Mouse (Mus musculus): ENCODE measurements around the gene P4hb. TPM values are rescaled to one million over a fixed set of nuclear protein-coding genes. Genes with fewer than 3 reads are reported as not detected.
"Not testable (repeated sequence)": the region's sequence is repeated elsewhere in the genome, so short reads cannot be mapped to it uniquely, and the experiment has no call there.

P4hb gene
- polyA plus RNA-seq, 2 experiments = 214 to 497 TPM

- 91% methylated on average over 13 of the region's 13 CpGs for WGBS (ENCODE audit: insufficient replicate concordance)
- Histone ChIP-seq H3K4me1 (replicated peaks; ENCODE audit: control insufficient read depth in 2 of 2, insufficient read depth in 2 of 2, low read length in 1 of 2) (no peaks in the 10 kb centered on the region), H3K27me3 (ENCODE audit: control insufficient read depth, insufficient read depth, low read length) (no peaks in the 10 kb centered on the region), H3K36me3 (replicated peaks; ENCODE audit: control insufficient read depth, insufficient read depth, low read depth) (peaks cover 73% of the 10 kb centered on the region), H3K9ac (replicated peaks) (no peak overlapping the region), H3K27ac (no peak overlapping the region), H3K9me3 (ENCODE audit: control insufficient read depth, low read length) (no peaks in the 10 kb centered on the region), H3K4me3 (ENCODE audit: insufficient read depth in 1 of 2, low read depth in 2 of 2, low read length in 2 of 2) (no peak overlapping the region), H3K4me2 (ENCODE audit: low read depth) (no peak overlapping the region)
- TF ChIP-seq CTCF (IDR thresholded peaks at IDR 0.05; ENCODE audit: low read depth) (no peak), EP300 (IDR thresholded peaks at IDR 0.05; ENCODE audit: low read depth) (no peak)
- ATAC-seq (ENCODE audit: insufficient read depth) (no peak), DNase-seq (ENCODE audit: low read depth in 3 of 3, low spot score in 3 of 3) (no peak)
Measured at GRCm38 (mm10) chr11:120562949-120563348, 10.1 kb downstream of the P4hb start.

DNA sequence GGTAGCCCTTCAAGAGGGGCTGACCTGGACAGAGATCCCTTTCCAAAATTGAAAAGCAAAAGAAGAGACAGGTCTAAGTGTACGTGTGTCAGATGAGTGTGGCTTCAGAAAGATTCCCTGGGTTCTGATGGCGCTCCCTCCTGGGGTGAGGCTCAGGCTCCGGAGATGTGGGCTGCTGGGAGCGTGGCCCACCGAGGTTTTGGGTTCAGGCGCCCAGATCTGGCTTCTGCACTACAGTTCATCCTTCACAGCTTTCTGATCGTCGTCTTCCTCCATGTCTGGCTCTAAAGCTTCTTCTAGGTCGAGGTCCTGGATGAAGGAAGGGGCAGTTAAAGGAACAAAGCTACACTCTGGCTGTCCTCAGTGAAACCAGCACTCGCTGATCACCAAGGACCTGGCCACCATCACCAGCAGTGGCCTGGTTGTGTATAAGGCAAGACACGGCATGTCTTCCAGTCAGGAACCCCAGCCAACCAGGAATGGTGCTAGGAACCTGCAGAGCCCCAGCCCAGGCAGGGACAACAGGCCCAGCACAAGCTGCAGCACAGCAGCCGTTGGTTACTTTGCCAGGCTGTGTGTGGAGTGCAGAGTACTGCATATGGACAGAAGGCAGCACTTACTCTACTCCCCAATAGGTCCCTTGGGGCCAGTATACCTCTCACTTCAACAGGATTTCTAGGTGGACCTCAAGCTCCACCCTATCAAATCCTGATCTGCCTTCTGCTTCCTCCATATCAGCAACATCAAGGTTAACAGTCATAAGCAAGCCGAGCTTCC, 11.9 kb downstream of the P4hb start:
- no peak for ATAC-seq (ENCODE audit: insufficient read depth)
- Histone ChIP-seq H3K4me2 (ENCODE audit: low read depth) (no peak overlapping the region), H3K27ac (no peak overlapping the region), H3K27me3 (ENCODE audit: control insufficient read depth, insufficient read depth, low read length) (no peaks in the 10 kb centered on the region), H3K4me1 (replicated peaks; ENCODE audit: control insufficient read depth in 2 of 2, insufficient read depth in 2 of 2, low read length in 1 of 2) (no peaks in the 10 kb centered on the region), H3K9ac (replicated peaks) (no peak overlapping the region), H3K9me3 (ENCODE audit: control insufficient read depth, low read length) (no peaks in the 10 kb centered on the region), H3K36me3 (replicated peaks; ENCODE audit: control insufficient read depth, insufficient read depth, low read depth) (peaks cover 57% of the 10 kb centered on the region), H3K4me3 (ENCODE audit: insufficient read depth in 1 of 2, low read depth in 2 of 2, low read length in 2 of 2) (no peak overlapping the region)
- TF ChIP-seq EP300 (IDR thresholded peaks at IDR 0.05; ENCODE audit: low read depth) (no peak), CTCF (IDR thresholded peaks at IDR 0.05; ENCODE audit: low read depth) (no peak)
- 78% methylated on average over 13 of the region's 13 CpGs for WGBS (ENCODE audit: insufficient replicate concordance)
- DNase-seq (ENCODE audit: low read depth in 3 of 3, low spot score in 3 of 3) = no peak

DNA sequence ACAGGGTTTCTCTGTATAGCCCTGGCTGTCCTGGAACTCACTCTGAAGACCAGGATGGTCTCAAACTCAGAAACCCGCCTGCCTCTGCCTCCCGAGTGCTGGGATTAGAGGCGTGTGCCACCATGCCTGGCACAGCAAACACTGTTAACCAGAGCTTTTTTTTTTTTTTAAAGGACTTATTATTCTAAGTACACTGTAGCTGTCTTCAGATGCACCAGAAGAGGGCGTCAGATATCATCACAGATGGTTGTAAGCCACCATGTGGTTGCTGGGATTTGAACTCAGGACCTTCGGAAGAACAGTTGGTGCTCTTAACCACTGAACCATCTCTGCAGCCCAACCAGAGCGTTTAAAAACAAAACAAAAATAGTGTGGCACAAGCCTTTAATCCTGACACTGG, 14.2 kb downstream of the P4hb start:
- not testable (repeated sequence) for H3K4me1 ChIP-seq (replicated peaks; ENCODE audit: control insufficient read depth in 2 of 2, insufficient read depth in 2 of 2, low read length in 1 of 2); H3K9me3 ChIP-seq (ENCODE audit: control insufficient read depth, low read length); H3K27ac ChIP-seq; ATAC-seq (ENCODE audit: insufficient read depth); H3K4me2 ChIP-seq (ENCODE audit: low read depth); H3K27me3 ChIP-seq (ENCODE audit: control insufficient read depth, insufficient read depth, low read length); H3K4me3 ChIP-seq (ENCODE audit: insufficient read depth in 1 of 2, low read depth in 2 of 2, low read length in 2 of 2); H3K9ac ChIP-seq (replicated peaks); DNase-seq (ENCODE audit: low read depth in 3 of 3, low spot score in 3 of 3)
- peaks cover 37% of the 10 kb centered on the region for H3K36me3 ChIP-seq (replicated peaks; ENCODE audit: control insufficient read depth, insufficient read depth, low read depth)
- 68% methylated on average over 6 of the region's 6 CpGs for WGBS (ENCODE audit: insufficient replicate concordance)

DNA sequence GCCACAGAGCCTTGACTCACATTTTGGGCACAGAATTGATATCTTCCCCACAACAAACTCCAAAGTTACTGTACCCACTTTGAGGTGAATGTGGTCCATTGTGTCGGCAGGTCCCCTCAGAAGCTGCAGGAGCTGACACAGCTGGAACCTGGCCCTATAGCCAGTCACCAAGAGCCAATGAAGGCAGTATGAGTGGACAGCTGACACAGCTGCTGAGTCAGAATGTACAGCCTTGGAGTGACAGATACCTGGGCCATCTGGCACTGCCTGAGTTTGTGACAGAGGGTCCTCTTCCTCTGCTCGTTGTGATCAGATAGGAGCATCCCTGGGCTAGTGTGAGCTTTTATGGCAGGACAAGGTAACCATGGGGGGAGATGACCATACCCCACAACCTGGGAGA, 17.8 kb downstream of the P4hb start:
- peaks cover 0 to 4% of the 10 kb centered on the region in 2 experiments; a peak in 1 of 4 replicates for H3K4me1 ChIP-seq (replicated peaks; ENCODE audit: control insufficient read depth in 2 of 2, insufficient read depth in 2 of 2, low read length in 1 of 2)

GRCm38 (mm10) chr11:120554834-120555233, 18.2 kb downstream of the P4hb start:
- H3K9me3 ChIP-seq (ENCODE audit: control insufficient read depth, low read length) = no peaks in the 10 kb centered on the region
- no peak for TF ChIP-seq CTCF (IDR thresholded peaks at IDR 0.05; ENCODE audit: low read depth)
- no peak for TF ChIP-seq EP300 (IDR thresholded peaks at IDR 0.05; ENCODE audit: low read depth)
- WGBS (ENCODE audit: insufficient replicate concordance) = 58% methylated on average over 7 of the region's 7 CpGs
- DNase-seq (ENCODE audit: low read depth in 3 of 3, low spot score in 3 of 3) (no peak), ATAC-seq (ENCODE audit: insufficient read depth) (no peak)
- no peak overlapping the region for H3K4me3 ChIP-seq (ENCODE audit: insufficient read depth in 1 of 2, low read depth in 2 of 2, low read length in 2 of 2)
- H3K36me3 ChIP-seq (replicated peaks; ENCODE audit: control insufficient read depth, insufficient read depth, low read depth) = no peaks in the 10 kb centered on the region; the same call in 1 of the 2 replicates
- no peak overlapping the region for H3K9ac ChIP-seq (replicated peaks)
- no peak overlapping the region for H3K27ac ChIP-seq
- no peak overlapping the region for H3K4me2 ChIP-seq (ENCODE audit: low read depth)
- peaks cover 2 to 8% of the 10 kb centered on the region in 2 experiments; a peak in 3 of 4 replicates for H3K4me1 ChIP-seq (replicated peaks; ENCODE audit: control insufficient read depth in 2 of 2, insufficient read depth in 2 of 2, low read length in 1 of 2)
- no peaks in the 10 kb centered on the region for H3K27me3 ChIP-seq (ENCODE audit: control insufficient read depth, insufficient read depth, low read length)

More for the DNA sequence above, 17.8 kb downstream of the P4hb start:
- 37% methylated on average over 2 of the region's 2 CpGs for WGBS (ENCODE audit: insufficient replicate concordance)
- Histone ChIP-seq H3K4me3 (ENCODE audit: insufficient read depth in 1 of 2, low read depth in 2 of 2, low read length in 2 of 2) (no peak overlapping the region), H3K27ac (no peak overlapping the region), H3K36me3 (replicated peaks; ENCODE audit: control insufficient read depth, insufficient read depth, low read depth) (peaks cover 2% of the 10 kb centered on the region), H3K9ac (replicated peaks) (no peak overlapping the region), H3K4me2 (ENCODE audit: low read depth) (no peak overlapping the region), H3K27me3 (ENCODE audit: control insufficient read depth, insufficient read depth, low read length) (no peaks in the 10 kb centered on the region), H3K9me3 (ENCODE audit: control insufficient read depth, low read length) (no peaks in the 10 kb centered on the region)
- DNase-seq (ENCODE audit: low read depth in 3 of 3, low spot score in 3 of 3) (no peak), ATAC-seq (ENCODE audit: insufficient read depth) (no peak)
- TF ChIP-seq EP300 (IDR thresholded peaks at IDR 0.05; ENCODE audit: low read depth) (no peak), CTCF (IDR thresholded peaks at IDR 0.05; ENCODE audit: low read depth) (no peak)

Data from liver, embryonic 14.5 days (tissue).